Mouse (Mus musculus) olfactory bulb, adult 2 months (tissue): ENCODE data around the gene Tsnaxip1. TPM values are rescaled to one million over a fixed set of nuclear protein-coding genes. Genes with fewer than 3 reads are reported as not detected.

ENCODE experiments used
- H3K27ac ChIP-seq: fragments of 200-500 bp; 2 replicates; pipeline ENCODE4 v1.5.1; 2012; ENCODE audit warnings: low read depth, low read length; ENCODE audit not compliant: insufficient read depth
- H3K4me1 ChIP-seq: fragments of 200-500 bp; 2 replicates; pipeline ENCODE4 v1.6.1; 2012; ENCODE audit warnings: low read length; ENCODE audit not compliant: control insufficient read depth, insufficient read depth
- H3K4me3 ChIP-seq: fragments of 200-500 bp; 2 replicates; pipeline ENCODE4 v1.5.1; 2012; ENCODE audit warnings: mild to moderate bottlenecking, low read depth, low read length, moderate library complexity; ENCODE audit not compliant: insufficient read depth
- CTCF ChIP-seq: fragments of 200-500 bp; IDR thresholded peaks from 2 replicates; pipeline ENCODE4 v1.5.1; 2012; ENCODE audit warnings: low read depth, mild to moderate bottlenecking, low read length, moderate library complexity; ENCODE audit not compliant: insufficient read depth
- POLR2A ChIP-seq: fragments of 200-500 bp; IDR thresholded peaks from 2 replicates; pipeline ENCODE4 v1.6.1; 2012; ENCODE audit warnings: mild to moderate bottlenecking, low read depth, low read length, moderate library complexity; ENCODE audit not compliant: insufficient read depth
- WGBS: fragments of 180-500 bp; shearing (Covaris S2); methylation state at CpG from one replicate; pipeline ENCODE4 v1.1.7; 2018; 5-methylcytosine and 5-hydroxymethylcytosine counted together
- polyA plus RNA-seq: library from polyadenylated mRNA; stranded (reverse); fragments of >200 nt; gene quantifications from 2 replicates; pipeline ENCODE4 v1.2.4, GENCODE M21; 2012; ENCODE audit warnings: low replicate concordance; ENCODE audit not compliant: missing spikeins, insufficient read depth, insufficient read length

Tsnaxip1 gene
- polyA plus RNA-seq, 1 experiment: not detected

GRCm38 (mm10) chr8:105836991-105837390 is 9.5 kb downstream of the Tsnaxip1 start:
- no peak overlapping the region for H3K27ac ChIP-seq
- 76% methylated on average over 6 of the region's 6 CpGs for WGBS

GRCm38 (mm10) chr8:105839209-105839608 is 11.7 kb downstream of the Tsnaxip1 start:
- WGBS: 92% methylated on average over 5 of the region's 5 CpGs

More at GRCm38 (mm10) chr8:105836991-105837390, 9.5 kb downstream of the Tsnaxip1 start:
- Histone ChIP-seq H3K4me1 (no peaks in the 10 kb centered on the region), H3K4me3 (no peak overlapping the region)
- no peak for TF ChIP-seq POLR2A
- no peak for TF ChIP-seq CTCF

GRCm38 (mm10) chr8:105846678-105847077 is 19.1 kb downstream of the Tsnaxip1 start:
- TF ChIP-seq POLR2A (no peak), CTCF (no peak)
- no peak overlapping the region for H3K27ac ChIP-seq
- WGBS: 91% methylated on average over 11 of the region's 11 CpGs
- peaks cover 8% of the 10 kb centered on the region for H3K4me1 ChIP-seq
- no peak overlapping the region for H3K4me3 ChIP-seq

More at GRCm38 (mm10) chr8:105839209-105839608, 11.7 kb downstream of the Tsnaxip1 start:
- no peak overlapping the region for H3K27ac ChIP-seq
- H3K4me3 ChIP-seq: no peak overlapping the region
- no peaks in the 10 kb centered on the region for H3K4me1 ChIP-seq
- TF ChIP-seq POLR2A: no peak
- no peak for TF ChIP-seq CTCF

GRCm38 (mm10) chr8:105850014-105850413 is 22.5 kb downstream of the Tsnaxip1 start:
- 89% methylated on average over 4 of the region's 4 CpGs for WGBS

GRCm38 (mm10) chr8:105850611-105851010 is 23.1 kb downstream of the Tsnaxip1 start:
- Histone ChIP-seq H3K4me3 (no peak overlapping the region), H3K4me1 (peaks cover 10% of the 10 kb centered on the region), H3K27ac (no peak overlapping the region)
- TF ChIP-seq CTCF (no peak), POLR2A (no peak)
- WGBS: 65% methylated on average over 7 of the region's 7 CpGs

More at GRCm38 (mm10) chr8:105850014-105850413, 22.5 kb downstream of the Tsnaxip1 start:
- Histone ChIP-seq H3K4me1 (peaks cover 10% of the 10 kb centered on the region), H3K4me3 (no peak overlapping the region), H3K27ac (no peak overlapping the region)
- TF ChIP-seq CTCF (no peak), POLR2A (no peak)

- WGBS: under 1% methylated on average over 34 of the region's 34 CpGs
- Histone ChIP-seq H3K27ac (no peak overlapping the region), H3K4me3 (peak overlapping the region; percentile 97), H3K4me1 (peaks cover 8% of the 10 kb centered on the region)
- TF ChIP-seq CTCF (no peak), POLR2A (peak; percentile 86)
These were observed 24.2 kb downstream of the Tsnaxip1 start for GRCm38 (mm10) chr8:105851651-105852143.

- WGBS: 80% methylated on average over 12 of the region's 12 CpGs
- no peak for TF ChIP-seq POLR2A
- TF ChIP-seq CTCF: no peak
- no peak overlapping the region for H3K4me3 ChIP-seq
- H3K27ac ChIP-seq: no peak overlapping the region
- H3K4me1 ChIP-seq: peaks cover 6% of the 10 kb centered on the region
These were observed 24.7 kb downstream of the Tsnaxip1 start for GRCm38 (mm10) chr8:105852146-105852729.

GRCm38 (mm10) chr8:105853178-105853577 is 25.6 kb downstream of the Tsnaxip1 start, which contains the start of gene Cenpt:
Cenpt (minus strand) TSS chr8:105853278.
- WGBS: 95% methylated on average over 3 of the region's 3 CpGs
- TF ChIP-seq CTCF: no peak
- TF ChIP-seq POLR2A: no peak
- Histone ChIP-seq H3K27ac (no peak within 1 kb of the TSS), H3K4me1 (peaks cover 6% of the 10 kb centered on the region), H3K4me3 (no peak within 1 kb of the TSS)

- Histone ChIP-seq H3K27ac (no peak overlapping the region), H3K4me1 (peaks cover 6% of the 10 kb centered on the region), H3K4me3 (no peak overlapping the region)
- 23% methylated on average over 8 of the region's 8 CpGs for WGBS
- TF ChIP-seq CTCF (no peak), POLR2A (no peak)
These were observed 26.8 kb downstream of the Tsnaxip1 start for GRCm38 (mm10) chr8:105854303-105854702.

- Histone ChIP-seq H3K4me3 (peak within 1 kb of the TSS; percentile 67), H3K4me1 (peaks cover 6% of the 10 kb centered on the region), H3K27ac (peak within 1 kb of the TSS; percentile 98)
- WGBS: under 1% methylated on average over 43 of the region's 43 CpGs
- TF ChIP-seq CTCF: peak; percentile 58; the same call in 1 of the 2 replicates
- TF ChIP-seq POLR2A: 0 out of 2 replicates have a peak, but pooled peaks have one; percentile 20
These were observed 27.2 kb downstream of the Tsnaxip1 start, which contains the start of gene Thap11 for GRCm38 (mm10) chr8:105854715-105855216. Thap11 (plus strand) TSS chr8:105855132.
